Mouse (Mus musculus): ENCODE data around the gene Serinc3. TPM values are rescaled to one million over a fixed set of nuclear protein-coding genes. Genes with fewer than 3 reads are reported as not detected.
"Not testable (repeated sequence)": the region's sequence is repeated elsewhere in the genome, so short reads cannot be mapped to it uniquely, and the experiment has no call there.

Serinc3 gene
- 262 and 294 TPM in 2 replicates for polyA plus RNA-seq (2011; ENCODE audit: insufficient read length, low read depth, missing spikeins)

DNA sequence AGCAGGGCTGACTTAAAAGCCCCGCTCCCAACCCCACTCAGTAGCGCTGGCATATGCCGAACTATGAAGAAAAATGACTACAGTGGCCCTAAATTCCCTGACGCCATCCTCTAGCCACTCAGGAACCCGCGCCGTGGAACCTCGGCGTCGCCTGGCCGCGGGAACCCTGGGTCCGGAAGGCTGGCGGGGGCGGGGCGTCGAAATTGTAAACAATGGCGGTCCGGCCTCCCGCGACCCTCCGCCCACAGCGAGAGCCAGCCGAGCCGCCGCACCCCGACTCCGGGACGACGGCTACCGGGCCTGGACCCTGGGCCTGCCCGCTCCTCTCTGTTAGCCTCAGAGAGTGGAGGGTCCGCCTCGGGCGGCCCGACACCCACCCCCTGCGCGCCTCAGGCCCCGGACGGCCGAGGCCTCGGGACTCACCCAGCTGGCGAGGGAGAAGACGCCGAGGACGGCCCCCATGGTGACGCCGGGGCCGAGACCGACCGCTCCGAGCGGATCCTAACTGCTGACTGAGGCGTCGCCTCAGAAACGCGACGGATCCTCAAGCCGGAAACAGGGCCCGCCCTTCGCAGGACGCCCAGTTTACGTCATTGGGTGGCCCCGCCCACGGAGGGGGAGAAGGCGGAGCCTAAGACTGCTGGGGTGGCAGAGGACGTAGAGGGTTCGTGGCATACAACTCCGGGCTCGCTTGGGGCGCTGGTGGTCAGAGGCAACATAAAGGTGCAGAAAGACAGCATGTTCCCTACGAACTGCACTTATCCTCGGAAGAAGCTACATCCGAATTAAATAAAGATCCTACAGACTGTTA, at the start of gene Serinc3:
Gene Serinc3 (minus strand): TSS at position 557 of the 811 bp plus-strand sequence.
- Histone ChIP-seq H3K27ac (ENCODE audit: insufficient read depth, low read length) (peak within 1 kb of the TSS; percentile 94), H3K4me3 (ENCODE audit: insufficient read depth, low read length) (peak within 1 kb of the TSS; percentile 98), H3K4me1 (ENCODE audit: control insufficient read depth, insufficient read depth, low read length) (0 out of 2 replicates have a peak, but pooled peaks cover 2% of the 10 kb centered on the region)
- TF ChIP-seq POLR2A (IDR thresholded peaks at IDR 0.05; ENCODE audit: low read depth, low read length) (peak; percentile 93), CTCF (IDR thresholded peaks at IDR 0.05; ENCODE audit: borderline replicate concordance, insufficient read depth, low read length) (peak; percentile 24; the same call in 1 of the 2 replicates)

- peaks cover 15% of the 10 kb centered on the region for H3K4me1 ChIP-seq (ENCODE audit: control insufficient read depth, insufficient read depth, low read length)
- TF ChIP-seq POLR2A (IDR thresholded peaks at IDR 0.05; ENCODE audit: low read depth, low read length) (peak; percentile 60), CTCF (IDR thresholded peaks at IDR 0.05; ENCODE audit: borderline replicate concordance, insufficient read depth, low read length) (no peak)
- no peak overlapping the region for H3K4me3 ChIP-seq (ENCODE audit: insufficient read depth, low read length)
- peak overlapping the region; percentile 60 for H3K27ac ChIP-seq (ENCODE audit: insufficient read depth, low read length)
Observed at GRCm38 (mm10) chr2:163693716-163694314, 48.9 kb upstream of the Serinc3 start.

DNA sequence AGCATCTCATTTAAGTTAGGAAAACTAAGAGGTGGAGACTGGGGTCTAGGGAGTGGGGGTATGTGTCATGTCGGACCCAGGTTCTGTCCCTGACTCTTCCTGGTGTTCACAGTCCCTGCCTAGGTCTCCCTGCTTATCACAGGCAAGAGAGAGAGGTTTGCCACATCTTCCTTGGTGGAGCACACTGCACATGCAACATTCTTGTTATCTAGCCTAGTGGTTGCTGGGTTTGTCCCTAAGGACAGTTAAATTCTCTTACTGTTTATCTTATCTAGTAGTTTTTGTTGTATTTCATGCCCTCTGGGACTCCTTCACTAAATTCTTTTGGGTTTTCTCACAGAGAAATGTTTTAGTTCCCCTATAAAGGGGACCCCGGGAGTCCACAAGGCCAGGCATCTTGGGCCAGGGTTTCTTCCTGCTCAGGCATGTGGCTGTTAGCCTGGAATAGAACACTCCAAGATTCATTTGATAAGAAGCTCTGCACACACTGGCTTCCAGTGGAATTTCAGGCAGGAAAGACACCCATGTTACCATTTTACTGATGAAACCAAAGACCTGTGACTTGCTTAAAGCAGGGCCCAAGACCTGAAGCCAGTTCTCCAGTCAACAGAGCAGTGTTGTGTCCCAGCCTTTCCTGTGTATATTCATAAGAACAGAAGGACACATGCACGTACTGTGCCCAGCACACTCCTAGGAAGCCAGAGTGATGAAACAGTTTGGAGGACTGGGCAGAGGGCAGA, 48.1 kb upstream of the Serinc3 start:
- TF ChIP-seq POLR2A (IDR thresholded peaks at IDR 0.05; ENCODE audit: low read depth, low read length) (no peak), CTCF (IDR thresholded peaks at IDR 0.05; ENCODE audit: borderline replicate concordance, insufficient read depth, low read length) (no peak)
- Histone ChIP-seq H3K4me3 (ENCODE audit: insufficient read depth, low read length) (no peak overlapping the region), H3K4me1 (ENCODE audit: control insufficient read depth, insufficient read depth, low read length) (peaks cover 13% of the 10 kb centered on the region), H3K27ac (ENCODE audit: insufficient read depth, low read length) (peak overlapping the region; percentile 60)

GRCm38 (mm10) chr2:163691846-163692605, 47.1 kb upstream of the Serinc3 start:
- TF ChIP-seq POLR2A (IDR thresholded peaks at IDR 0.05; ENCODE audit: low read depth, low read length) (no peak), CTCF (IDR thresholded peaks at IDR 0.05; ENCODE audit: borderline replicate concordance, insufficient read depth, low read length) (no peak)
- Histone ChIP-seq H3K27ac (ENCODE audit: insufficient read depth, low read length) (no peak overlapping the region), H3K4me1 (ENCODE audit: control insufficient read depth, insufficient read depth, low read length) (peaks cover 10% of the 10 kb centered on the region), H3K4me3 (ENCODE audit: insufficient read depth, low read length) (no peak overlapping the region)

DNA sequence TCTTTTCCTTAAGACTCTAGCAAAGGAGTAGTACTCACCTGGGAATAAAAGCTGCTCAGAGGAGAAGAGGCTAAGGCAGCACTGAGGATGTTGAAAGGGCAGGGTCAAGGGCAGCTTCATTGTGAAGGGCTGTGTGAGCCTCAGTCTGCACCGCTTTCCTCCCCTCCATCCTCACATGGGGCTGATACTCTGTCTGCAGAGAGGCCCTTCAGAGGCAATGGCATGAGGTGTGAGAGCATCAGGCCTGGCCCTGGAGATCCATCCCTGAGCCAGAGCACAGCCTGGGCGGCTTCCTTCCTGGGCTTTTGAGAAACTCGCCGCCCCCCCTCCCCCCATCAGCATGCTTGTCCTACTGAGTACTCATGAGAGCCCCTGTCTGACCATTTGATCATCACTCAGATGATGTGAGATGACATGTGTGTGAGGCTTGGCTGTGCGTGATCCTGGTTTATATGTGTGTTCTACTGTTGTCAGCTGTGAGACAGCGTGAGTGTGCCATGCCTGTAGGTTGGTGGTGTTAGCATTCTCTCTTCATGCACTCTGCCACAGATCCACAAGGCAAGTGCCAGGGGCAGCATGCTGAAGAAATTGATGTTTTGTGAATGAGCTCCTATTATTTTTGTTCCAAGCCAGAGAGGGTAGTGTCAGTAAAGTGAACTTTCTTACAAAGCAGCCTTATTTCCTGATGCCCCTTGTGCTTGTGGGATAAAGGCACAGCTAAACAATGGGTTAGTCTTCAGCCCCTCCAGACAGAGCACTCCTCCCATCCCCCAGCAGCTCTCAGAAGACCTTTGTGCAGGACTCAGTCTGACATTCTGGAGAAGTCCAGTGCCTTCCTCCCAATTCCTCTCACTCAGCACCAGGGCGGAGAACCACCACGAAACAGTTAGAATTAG, 45.7 kb upstream of the Serinc3 start:
- TF ChIP-seq CTCF (IDR thresholded peaks at IDR 0.05; ENCODE audit: borderline replicate concordance, insufficient read depth, low read length) (no peak), POLR2A (IDR thresholded peaks at IDR 0.05; ENCODE audit: low read depth, low read length) (no peak)
- H3K4me1 ChIP-seq (ENCODE audit: control insufficient read depth, insufficient read depth, low read length) = peaks cover 10% of the 10 kb centered on the region
- H3K27ac ChIP-seq (ENCODE audit: insufficient read depth, low read length) = no peak overlapping the region
- no peak overlapping the region for H3K4me3 ChIP-seq (ENCODE audit: insufficient read depth, low read length)

DNA sequence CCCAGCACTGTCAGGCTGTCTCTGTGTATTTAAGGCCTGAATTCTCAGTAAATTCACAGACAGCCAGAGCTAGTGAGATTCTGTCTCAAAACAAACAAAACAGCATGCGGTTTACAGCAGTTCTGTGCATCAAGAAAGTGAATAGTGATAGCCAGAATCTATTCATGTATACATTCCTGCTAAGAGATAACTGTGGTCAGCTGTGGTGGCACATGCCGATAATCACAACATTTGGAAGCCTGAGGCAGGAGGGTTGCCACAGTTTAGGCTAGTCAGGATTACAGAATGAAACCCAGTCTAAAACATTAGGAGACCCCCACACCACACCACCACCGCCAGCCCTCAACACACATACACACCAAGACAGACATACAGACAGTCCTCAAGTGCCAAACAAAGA, 44.8 kb upstream of the Serinc3 start:
- no peak for TF ChIP-seq POLR2A (IDR thresholded peaks at IDR 0.05; ENCODE audit: low read depth, low read length)
- TF ChIP-seq CTCF (IDR thresholded peaks at IDR 0.05; ENCODE audit: borderline replicate concordance, insufficient read depth, low read length) = no peak
- Histone ChIP-seq H3K4me3 (ENCODE audit: insufficient read depth, low read length) (no peak overlapping the region), H3K27ac (ENCODE audit: insufficient read depth, low read length) (no peak overlapping the region), H3K4me1 (ENCODE audit: control insufficient read depth, insufficient read depth, low read length) (peaks cover 12% of the 10 kb centered on the region)

- not testable (repeated sequence) for H3K27ac ChIP-seq (ENCODE audit: insufficient read depth, low read length); H3K4me1 ChIP-seq (ENCODE audit: control insufficient read depth, insufficient read depth, low read length); H3K4me3 ChIP-seq (ENCODE audit: insufficient read depth, low read length)
Observed at GRCm38 (mm10) chr2:163688377-163688776, 43.4 kb upstream of the Serinc3 start.

DNA sequence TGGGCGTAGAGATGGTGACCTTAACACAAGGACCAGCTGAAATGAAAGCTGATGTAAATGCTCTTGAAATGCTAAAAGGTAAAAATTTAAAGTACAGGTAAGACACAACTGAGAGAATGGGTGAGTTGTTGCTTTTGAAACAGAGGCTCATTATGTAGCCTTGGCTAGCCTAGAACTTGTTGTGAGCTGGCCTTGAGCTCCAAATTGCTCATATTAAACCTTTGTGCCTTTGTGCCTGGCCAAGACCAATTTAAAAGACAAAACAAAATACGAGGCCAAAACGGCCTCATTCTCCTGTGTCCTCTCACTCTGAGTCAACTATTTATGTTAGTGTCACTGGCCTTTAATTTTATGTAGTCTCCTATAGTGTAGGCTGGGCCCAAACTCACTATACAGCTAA, 42.0 kb upstream of the Serinc3 start:
- H3K27ac ChIP-seq (ENCODE audit: insufficient read depth, low read length) = no peak overlapping the region
- 0 out of 2 replicates have a peak, but pooled peaks cover 2% of the 10 kb centered on the region for H3K4me1 ChIP-seq (ENCODE audit: control insufficient read depth, insufficient read depth, low read length)
- no peak for TF ChIP-seq CTCF (IDR thresholded peaks at IDR 0.05; ENCODE audit: borderline replicate concordance, insufficient read depth, low read length)
- TF ChIP-seq POLR2A (IDR thresholded peaks at IDR 0.05; ENCODE audit: low read depth, low read length) = no peak
- H3K4me3 ChIP-seq (ENCODE audit: insufficient read depth, low read length) = no peak overlapping the region
